Mouse (Mus musculus) liver, embryonic 13.5 days (tissue): ENCODE measurements around the gene Pigo. TPM values are rescaled to one million over a fixed set of nuclear protein-coding genes. Genes with fewer than 3 reads are reported as not detected.
A peak's percentile ranks its signal among the peaks of the same experiment; 100 is the strongest.

Source experiments
- ATAC-seq: fragments of 200-750 bp; cut with Nextera tagmentation; 2 replicates; pipeline ENCODE4 v1.8.0; 2017; ENCODE audit warnings: low read depth, mild to moderate bottlenecking, moderate number of reproducible peaks, moderate library complexity
- DNase-seq: peaks from one replicate; pipeline ENCODE4 v3.0.0; 2022
- H3K27ac ChIP-seq: fragments of 300-500 bp; sonication (generic); 2 replicates; pipeline ENCODE4 v1.5.1; 2015; ENCODE audit warnings: moderate library complexity, mild to moderate bottlenecking, inconsistent platforms
- H3K27me3 ChIP-seq: fragments of 300-500 bp; sonication (generic); 2 replicates; pipeline ENCODE4 v1.6.1; 2015; ENCODE audit warnings: mild to moderate bottlenecking, inconsistent platforms
- H3K36me3 ChIP-seq: fragments of 300-500 bp; sonication (generic); 2 replicates; pipeline ENCODE4 v1.6.1; 2015; ENCODE audit warnings: mild to moderate bottlenecking, inconsistent platforms
- H3K4me1 ChIP-seq: fragments of 300-500 bp; sonication (generic); replicated peaks from 2 replicates; pipeline ENCODE4 v1.6.1; 2015; ENCODE audit warnings: inconsistent platforms
- H3K4me2 ChIP-seq: fragments of 300-500 bp; sonication (generic); 2 replicates; pipeline ENCODE4 v1.6.1; 2015; ENCODE audit warnings: inconsistent platforms, mild to moderate bottlenecking, moderate library complexity
- H3K4me3 ChIP-seq: fragments of 300-500 bp; sonication (generic); replicated peaks from 2 replicates; pipeline ENCODE4 v1.5.1; 2015; ENCODE audit warnings: mild to moderate bottlenecking, inconsistent platforms
- H3K9ac ChIP-seq: fragments of 300-500 bp; sonication (generic); 2 replicates; pipeline ENCODE4 v1.6.1; 2015; ENCODE audit warnings: mild to moderate bottlenecking, inconsistent platforms
- H3K9me3 ChIP-seq: fragments of 300-500 bp; sonication (generic); replicated peaks from 2 replicates; pipeline ENCODE4 v1.6.1; 2016; ENCODE audit warnings: inconsistent platforms
- WGBS: fragments of 180-500 bp; shearing (Covaris S2); methylation state at CpG from one replicate; pipeline ENCODE4 v1.1.7; 2015; ENCODE audit not compliant: insufficient replicate concordance; 5-methylcytosine and 5-hydroxymethylcytosine counted together
- polyA plus RNA-seq: library from polyadenylated mRNA; unstranded; fragments of >200 nt; fragmentation: Nextera tagmentation; extraction: Ambion mirVana; gene quantifications from 2 replicates; pipeline ENCODE4 v1.2.1, GENCODE M21; 2015

Gene Pigo
- polyA plus RNA-seq = 12.6 and 13.9 TPM in 2 replicates

- peak within 1 kb of the TSS; percentile 79 for H3K9ac ChIP-seq
- peak within 1 kb of the TSS; percentile 68 for H3K4me3 ChIP-seq
- whole genome bisulfite sequencing = 6% methylated on average over 42 of the region's 42 CpGs
- H3K4me1 ChIP-seq = peaks cover 45% of the 10 kb centered on the region
- peak within 1 kb of the TSS; percentile 90 for H3K27ac ChIP-seq
- H3K36me3 ChIP-seq = peaks cover 78% of the 10 kb centered on the region
- H3K27me3 ChIP-seq = no peaks in the 10 kb centered on the region
- no peaks in the 10 kb centered on the region for H3K9me3 ChIP-seq
- ATAC-seq = peak; percentile 92
- peak; percentile 87 for DNase-seq
- H3K4me2 ChIP-seq = peak within 1 kb of the TSS; percentile 89
These were observed at the start of gene Pigo for GRCm38 (mm10) chr4:43025084-43025960. Pigo (minus strand) TSS chr4:43025819.

GRCm38 (mm10) chr4:43074923-43075322 is 49.3 kb upstream of the Pigo start:
- H3K27me3 ChIP-seq = no peaks in the 10 kb centered on the region
- no peak overlapping the region for H3K9ac ChIP-seq
- H3K27ac ChIP-seq = no peak overlapping the region
- no peak for DNase-seq
- no peak overlapping the region for H3K4me2 ChIP-seq
- H3K9me3 ChIP-seq = no peaks in the 10 kb centered on the region
- H3K4me1 ChIP-seq = no peaks in the 10 kb centered on the region
- no peaks in the 10 kb centered on the region for H3K36me3 ChIP-seq
- ATAC-seq = no peak
- no peak overlapping the region for H3K4me3 ChIP-seq

GRCm38 (mm10) chr4:43065471-43065870 is 39.9 kb upstream of the Pigo start:
- Histone ChIP-seq H3K27ac (no peak overlapping the region), H3K27me3 (peaks cover 23% of the 10 kb centered on the region), H3K4me1 (no peaks in the 10 kb centered on the region), H3K4me3 (no peak overlapping the region), H3K9ac (no peak overlapping the region), H3K36me3 (no peaks in the 10 kb centered on the region), H3K9me3 (no peaks in the 10 kb centered on the region), H3K4me2 (no peak overlapping the region)
- DNase-seq (no peak), ATAC-seq (no peak)
- 75% methylated on average over 4 of the region's 4 CpGs for WGBS

DNA sequence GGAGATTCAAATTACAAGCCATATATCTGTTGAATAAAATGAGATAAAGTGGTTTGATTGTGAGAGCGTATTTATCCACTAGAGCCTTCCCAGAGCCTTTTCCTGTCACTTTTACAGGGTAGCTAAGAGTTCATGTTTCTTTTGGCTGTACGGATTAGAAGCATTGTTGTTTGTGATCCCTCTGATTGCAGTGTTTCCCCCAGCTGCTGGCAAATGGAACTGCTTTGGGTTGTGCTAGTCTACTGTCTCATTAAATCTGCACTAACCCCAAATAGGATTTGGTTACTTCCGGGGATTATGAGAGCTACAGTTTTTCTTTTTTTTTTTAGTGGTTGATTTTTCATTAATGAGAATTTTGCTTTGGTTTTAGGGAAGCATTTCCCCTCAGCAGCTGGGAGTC is 34.7 kb upstream of the Pigo start:
- Histone ChIP-seq H3K4me2 (no peak overlapping the region), H3K9me3 (no peaks in the 10 kb centered on the region), H3K27me3 (peaks cover 55% of the 10 kb centered on the region), H3K36me3 (no peaks in the 10 kb centered on the region), H3K4me1 (peaks cover 17% of the 10 kb centered on the region), H3K4me3 (no peak overlapping the region), H3K27ac (no peak overlapping the region), H3K9ac (no peak overlapping the region)
- 56% methylated on average over 3 of the region's 3 CpGs for WGBS
- no peak for DNase-seq
- ATAC-seq = no peak

DNA sequence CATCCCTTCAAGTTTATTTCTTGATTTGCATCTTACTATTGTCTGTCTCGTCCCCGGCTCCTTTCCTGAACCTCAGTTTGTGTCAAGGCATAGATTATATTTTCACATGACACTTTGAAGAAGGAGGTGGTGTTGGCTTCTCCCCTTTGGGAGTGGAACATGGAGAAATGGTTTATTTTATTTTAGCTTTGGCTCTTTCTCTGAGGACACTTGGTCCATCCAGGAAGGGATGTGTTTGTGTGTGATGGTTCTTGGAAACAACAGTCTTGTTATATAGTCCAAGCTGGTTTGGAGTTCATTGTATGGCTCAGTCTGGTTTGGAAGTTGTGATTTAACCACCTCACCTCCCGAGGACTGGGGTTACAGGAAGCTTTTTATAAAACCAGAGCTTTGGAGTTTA is 34.1 kb upstream of the Pigo start:
- Histone ChIP-seq H3K27me3 (peaks cover 55% of the 10 kb centered on the region), H3K9ac (peak overlapping the region; percentile 66; the same call in 1 of the 2 replicates), H3K36me3 (no peaks in the 10 kb centered on the region), H3K4me3 (peak overlapping the region; percentile 66), H3K27ac (no peak overlapping the region), H3K4me2 (peak overlapping the region; percentile 96), H3K9me3 (no peaks in the 10 kb centered on the region), H3K4me1 (peaks cover 17% of the 10 kb centered on the region)
- no peak for DNase-seq
- 20% methylated on average over 3 of the region's 3 CpGs for WGBS
- no peak for ATAC-seq

DNA sequence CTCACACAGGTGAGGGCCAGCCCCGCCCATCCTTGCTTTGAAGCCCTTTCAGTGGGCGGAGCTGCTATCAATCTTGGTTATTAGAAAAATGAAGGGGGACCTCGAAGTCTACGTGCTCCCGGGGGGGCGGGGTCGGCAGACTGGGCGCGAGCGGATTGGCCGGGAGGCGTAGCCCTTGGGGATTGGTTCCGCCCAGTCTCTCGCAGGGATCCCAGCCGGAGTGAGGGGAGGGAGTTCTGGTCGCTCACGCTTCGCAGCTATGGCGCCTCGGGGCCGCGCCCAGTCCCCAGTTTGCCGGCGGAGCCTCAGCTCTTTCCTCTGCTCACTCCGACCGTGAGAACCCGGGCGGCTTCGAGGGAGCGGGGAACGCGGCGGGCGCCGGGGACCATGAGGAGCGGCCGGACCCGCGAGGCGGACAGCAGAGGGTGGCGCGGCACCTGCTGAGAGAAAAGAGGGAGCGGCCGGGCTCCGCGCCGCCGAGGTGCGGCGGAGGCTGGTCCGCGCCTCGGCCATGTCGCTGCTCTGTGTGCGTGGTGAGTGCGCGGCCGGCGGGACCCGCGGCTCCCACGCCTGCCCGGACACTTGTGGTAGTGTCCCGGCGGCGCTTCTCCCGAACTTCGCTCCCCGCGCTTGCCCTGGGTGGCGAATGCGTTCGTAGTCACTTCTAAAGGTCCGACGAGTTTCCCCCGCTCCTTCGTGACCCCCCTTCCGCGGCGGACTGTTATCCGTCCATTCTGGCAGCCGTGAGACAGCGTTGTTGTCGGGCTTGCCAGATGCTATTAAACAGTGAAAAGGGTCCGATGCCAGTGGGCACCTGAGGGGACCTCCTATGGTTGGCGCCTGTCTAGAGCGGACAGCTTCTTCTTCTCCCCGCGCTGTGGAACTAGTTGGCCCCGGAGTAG is 33.4 kb upstream of the Pigo start, which contains the start of gene Unc13b:
Gene Unc13b (plus strand): TSS at position 201 of the 902 bp plus-strand sequence.
- H3K4me2 ChIP-seq = peak within 1 kb of the TSS; percentile 96
- no peak within 1 kb of the TSS for H3K27ac ChIP-seq
- peak; percentile 96 for ATAC-seq
- H3K9me3 ChIP-seq = no peaks in the 10 kb centered on the region
- H3K4me3 ChIP-seq = peak within 1 kb of the TSS; percentile 66
- peaks cover 55% of the 10 kb centered on the region for H3K27me3 ChIP-seq
- peak; percentile 87 for DNase-seq
- peaks cover 17% of the 10 kb centered on the region for H3K4me1 ChIP-seq
- H3K36me3 ChIP-seq = no peaks in the 10 kb centered on the region
- peak within 1 kb of the TSS; percentile 66 for H3K9ac ChIP-seq
- 2% methylated on average over 90 of the region's 90 CpGs for WGBS

DNA sequence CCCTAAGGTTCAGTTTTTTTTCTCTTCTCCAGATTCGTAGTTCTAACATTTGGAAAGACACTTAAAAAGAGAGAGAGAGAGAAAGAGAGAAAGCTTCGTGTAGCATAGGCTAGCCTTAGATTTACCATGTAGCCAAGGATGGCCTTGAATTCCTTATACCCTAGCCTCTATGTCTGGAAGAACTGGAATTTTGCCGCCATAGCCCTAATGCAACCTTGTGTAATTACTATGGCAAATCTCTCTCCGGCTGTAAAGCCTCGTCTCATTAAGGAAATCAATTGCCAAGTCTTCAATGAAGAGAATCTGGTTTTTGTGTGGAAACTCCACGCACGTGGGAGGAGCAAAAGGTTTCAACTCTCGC is 32.8 kb upstream of the Pigo start:
- no peaks in the 10 kb centered on the region for H3K9me3 ChIP-seq
- 26% methylated on average over 8 of the region's 8 CpGs for WGBS
- peaks cover 17% of the 10 kb centered on the region for H3K4me1 ChIP-seq
- H3K4me2 ChIP-seq = peak overlapping the region; percentile 96
- ATAC-seq (no peak), DNase-seq (no peak)
- peaks cover 55% of the 10 kb centered on the region for H3K27me3 ChIP-seq
- H3K4me3 ChIP-seq = peak overlapping the region; percentile 66
- no peak overlapping the region for H3K9ac ChIP-seq
- H3K27ac ChIP-seq = no peak overlapping the region
- H3K36me3 ChIP-seq = no peaks in the 10 kb centered on the region

DNA sequence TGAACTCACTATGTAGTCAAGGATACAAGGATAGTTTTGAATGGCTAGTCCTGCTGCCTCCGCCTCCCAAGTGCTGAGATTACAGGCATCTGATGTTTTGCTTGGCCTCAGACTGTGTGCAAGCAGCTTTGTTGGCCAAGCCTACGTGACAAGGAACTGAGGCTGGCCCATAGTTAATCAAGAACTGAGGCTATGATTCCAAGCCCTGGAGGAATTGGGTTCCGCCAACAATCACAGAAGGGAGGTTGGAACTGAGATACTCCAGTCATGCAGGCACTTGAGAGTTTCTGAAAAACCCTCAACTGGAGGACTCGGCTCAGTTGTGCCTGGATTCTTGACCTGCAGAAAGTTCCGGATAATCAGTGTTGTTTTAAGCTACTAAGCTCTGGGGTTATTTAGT is 32.0 kb upstream of the Pigo start:
- no peak overlapping the region for H3K4me3 ChIP-seq
- no peak overlapping the region for H3K4me2 ChIP-seq
- no peak overlapping the region for H3K9ac ChIP-seq
- H3K4me1 ChIP-seq = peaks cover 17% of the 10 kb centered on the region
- DNase-seq (no peak), ATAC-seq (no peak)
- peaks cover 52% of the 10 kb centered on the region for H3K27me3 ChIP-seq
- H3K9me3 ChIP-seq = no peaks in the 10 kb centered on the region
- H3K36me3 ChIP-seq = no peaks in the 10 kb centered on the region
- no peak overlapping the region for H3K27ac ChIP-seq
- 76% methylated on average over 5 of the region's 5 CpGs for WGBS

- ATAC-seq = peak; percentile 18; the same call in 1 of the 2 replicates
These were observed 27.0 kb upstream of the Pigo start for GRCm38 (mm10) chr4:43052627-43053026.

DNA sequence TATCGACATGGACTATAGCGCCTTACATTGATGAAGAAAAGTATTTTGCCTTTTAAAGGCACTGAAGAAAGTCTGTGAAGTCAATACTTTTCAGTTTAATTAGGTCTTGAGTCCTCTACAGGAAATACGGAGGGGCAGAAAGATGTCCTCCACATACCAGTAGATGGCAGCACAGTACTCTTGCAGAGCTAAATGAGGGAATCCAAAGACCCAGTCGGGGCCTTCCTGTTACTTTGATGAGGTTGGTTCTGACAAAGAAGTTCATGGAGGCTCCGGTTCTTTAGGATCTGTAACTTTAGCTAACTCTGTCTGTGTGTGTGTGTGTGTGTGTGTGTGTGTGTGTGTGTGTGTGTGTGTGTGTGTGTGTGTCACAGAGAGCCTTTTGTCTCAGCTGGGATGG is 21.6 kb upstream of the Pigo start:
- Histone ChIP-seq H3K4me3 (no peak overlapping the region), H3K27ac (no peak overlapping the region), H3K36me3 (no peaks in the 10 kb centered on the region), H3K4me2 (no peak overlapping the region), H3K9me3 (no peaks in the 10 kb centered on the region), H3K9ac (no peak overlapping the region), H3K4me1 (peaks cover 37% of the 10 kb centered on the region), H3K27me3 (no peaks in the 10 kb centered on the region)
- DNase-seq (peak; percentile 52), ATAC-seq (no peak)
- WGBS = 5% methylated on average over 5 of the region's 5 CpGs

More at GRCm38 (mm10) chr4:43052627-43053026, 27.0 kb upstream of the Pigo start:
- Histone ChIP-seq H3K27me3 (peaks cover 3% of the 10 kb centered on the region), H3K4me3 (no peak overlapping the region), H3K9ac (no peak overlapping the region), H3K9me3 (no peaks in the 10 kb centered on the region), H3K4me2 (no peak overlapping the region), H3K36me3 (no peaks in the 10 kb centered on the region), H3K27ac (no peak overlapping the region), H3K4me1 (no peaks in the 10 kb centered on the region)
- 6% methylated on average over 4 of the region's 4 CpGs for WGBS
- no peak for DNase-seq

- Histone ChIP-seq H3K9ac (no peak overlapping the region), H3K9me3 (no peaks in the 10 kb centered on the region), H3K27ac (no peak overlapping the region), H3K36me3 (no peaks in the 10 kb centered on the region), H3K4me2 (peak overlapping the region; percentile 80), H3K27me3 (no peaks in the 10 kb centered on the region), H3K4me1 (peaks cover 37% of the 10 kb centered on the region), H3K4me3 (no peak overlapping the region)
- WGBS = 46% methylated on average over 5 of the region's 5 CpGs
- DNase-seq = no peak
- ATAC-seq = no peak
These were observed 21.0 kb upstream of the Pigo start for GRCm38 (mm10) chr4:43046607-43047006.
